Mouse (Mus musculus): Measurements from ENCODE around the gene Scamp2. TPM values are rescaled to one million over a fixed set of nuclear protein-coding genes. Genes with fewer than 3 reads are reported as not detected.

Gene Scamp2
- polyA plus RNA-seq, 1 experiment from 2014 or later: 69.5 TPM

GRCm38 (mm10) chr9:57637272-57637671 is 76.5 kb downstream of the Scamp2 start:
- H3K4me2 ChIP-seq (replicated peaks; ENCODE audit: low read depth, low read length): no peak overlapping the region; the same call in 1 of the 2 replicates
- ATAC-seq (no peak), DNase-seq (ENCODE audit: low spot score) (no peak)
- H3K9me3 ChIP-seq (ENCODE audit: low read length): no peaks in the 10 kb centered on the region
- 33% methylated on average over 3 of the region's 3 CpGs for whole genome bisulfite sequencing
- H3K4me3 ChIP-seq (ENCODE audit: low read depth, low read length): no peak overlapping the region
- no peaks in the 10 kb centered on the region for H3K27me3 ChIP-seq (replicated peaks; ENCODE audit: insufficient read depth, low read length)
- H3K27ac ChIP-seq (ENCODE audit: low read length): peak overlapping the region; percentile 85
- peaks cover 41% of the 10 kb centered on the region for H3K4me1 ChIP-seq (ENCODE audit: insufficient read depth, low read depth, low read length)
- no peaks in the 10 kb centered on the region for H3K36me3 ChIP-seq (ENCODE audit: insufficient read depth, low read length)
- no peak for TF ChIP-seq EP300 (IDR thresholded peaks at IDR 0.05)
- TF ChIP-seq CTCF (IDR thresholded peaks at IDR 0.05): no peak
- no peak overlapping the region for H3K9ac ChIP-seq (replicated peaks; ENCODE audit: low read depth)

DNA sequence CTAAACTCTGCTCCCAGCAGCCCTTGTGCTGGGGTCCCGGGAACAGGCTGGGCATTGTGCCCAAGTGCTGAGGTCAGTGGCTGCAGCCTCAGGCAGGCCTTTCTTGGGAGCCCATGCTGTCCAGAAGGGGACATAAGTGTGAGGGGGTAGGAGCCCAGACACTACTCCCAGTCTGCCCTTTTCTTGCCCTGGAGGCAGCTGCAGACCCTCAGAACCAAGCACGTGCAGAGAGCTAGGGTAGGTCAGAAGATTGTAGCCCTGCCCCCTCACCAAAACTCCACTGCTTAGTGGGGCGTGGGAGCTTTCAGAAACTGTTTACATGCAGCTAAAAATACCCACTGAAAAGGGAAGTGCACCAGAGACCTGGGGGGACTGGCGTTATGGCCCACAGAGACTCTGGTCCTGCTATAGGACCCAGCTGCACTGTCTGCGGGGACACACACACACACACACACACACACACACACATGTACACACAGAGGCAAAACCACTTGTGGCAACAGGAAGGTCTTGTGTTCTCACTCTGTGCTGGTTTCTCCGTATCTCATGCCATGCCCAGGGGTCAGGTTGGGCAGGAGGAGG is 77.1 kb downstream of the Scamp2 start:
- ATAC-seq (peak; percentile 71), DNase-seq (ENCODE audit: low spot score) (peak; percentile 77)
- Histone ChIP-seq H3K27me3 (replicated peaks; ENCODE audit: insufficient read depth, low read length) (no peaks in the 10 kb centered on the region), H3K27ac (ENCODE audit: low read length) (peak overlapping the region; percentile 85), H3K9ac (replicated peaks; ENCODE audit: low read depth) (0 out of 2 replicates have a peak overlapping the region, but pooled peaks have one; percentile 16), H3K4me1 (ENCODE audit: insufficient read depth, low read depth, low read length) (peaks cover 44% of the 10 kb centered on the region), H3K36me3 (ENCODE audit: insufficient read depth, low read length) (no peaks in the 10 kb centered on the region), H3K9me3 (ENCODE audit: low read length) (no peaks in the 10 kb centered on the region), H3K4me2 (replicated peaks; ENCODE audit: low read depth, low read length) (peak overlapping the region; percentile 42), H3K4me3 (ENCODE audit: low read depth, low read length) (no peak overlapping the region)
- TF ChIP-seq CTCF (IDR thresholded peaks at IDR 0.05) (no peak), EP300 (IDR thresholded peaks at IDR 0.05) (peak; percentile 53; the same call in 1 of the 2 replicates)
- 2% methylated on average over 6 of the region's 6 CpGs for WGBS

Other genes with a start within 250 kb of the Scamp2 start
- gene Ppcdc, start 120.8 kb upstream of the Scamp2 start, polyA plus RNA-seq (2015; fragmentation: Nextera tagmentation; extraction: Ambion mirVana): 25.9 and 29.2 TPM in 2 replicates
- 3.5 and 4.0 TPM in 2 replicates for gene Scamp5, start 92.9 kb upstream of the Scamp2 start, polyA plus RNA-seq (2015; fragmentation: Nextera tagmentation; extraction: Ambion mirVana)
- gene Rpp25, start 56.9 kb upstream of the Scamp2 start, polyA plus RNA-seq (2015; fragmentation: Nextera tagmentation; extraction: Ambion mirVana): 3.3 and 3.6 TPM in 2 replicates
- gene Cox5a, start 39.7 kb upstream of the Scamp2 start, polyA plus RNA-seq (2015; fragmentation: Nextera tagmentation; extraction: Ambion mirVana): 440 and 448 TPM in 2 replicates
- 12.3 and 13.5 TPM in 2 replicates for gene Fam219b, start 23.4 kb upstream of the Scamp2 start, polyA plus RNA-seq (2015; fragmentation: Nextera tagmentation; extraction: Ambion mirVana)
- 19.1 and 24.3 TPM in 2 replicates for gene Mpi, start 8.2 kb upstream of the Scamp2 start, polyA plus RNA-seq (2015; fragmentation: Nextera tagmentation; extraction: Ambion mirVana)
- gene Ulk3, start 28.5 kb downstream of the Scamp2 start, polyA plus RNA-seq (2015; fragmentation: Nextera tagmentation; extraction: Ambion mirVana): 7.3 and 7.8 TPM in 2 replicates
- gene Cplx3, start 45.3 kb downstream of the Scamp2 start, polyA plus RNA-seq (2015; fragmentation: Nextera tagmentation; extraction: Ambion mirVana): not detected in 2 replicates
- gene Lman1l, start 59.8 kb downstream of the Scamp2 start, polyA plus RNA-seq (2015; fragmentation: Nextera tagmentation; extraction: Ambion mirVana): not detected in 2 replicates
- gene Csk, start 92.7 kb downstream of the Scamp2 start, polyA plus RNA-seq (2015; fragmentation: Nextera tagmentation; extraction: Ambion mirVana): 25.6 and 27.3 TPM in 2 replicates
- gene Cyp1a2, start 122.8 kb downstream of the Scamp2 start, polyA plus RNA-seq (2015; fragmentation: Nextera tagmentation; extraction: Ambion mirVana): 0.07 TPM in 1 of 2 replicates, not detected in the other
- 9.0 and 13.0 TPM in 2 replicates for gene Cyp1a1, start 127.0 kb downstream of the Scamp2 start, polyA plus RNA-seq (2015; fragmentation: Nextera tagmentation; extraction: Ambion mirVana)
- gene Edc3, start 147.6 kb downstream of the Scamp2 start, polyA plus RNA-seq (2015; fragmentation: Nextera tagmentation; extraction: Ambion mirVana): 23.3 and 25.3 TPM in 2 replicates
- gene Clk3, start 204.9 kb downstream of the Scamp2 start, polyA plus RNA-seq (2015; fragmentation: Nextera tagmentation; extraction: Ambion mirVana): 65.1 and 65.5 TPM in 2 replicates

Measured in lung, postnatal 0 days (tissue).